Mouse (Mus musculus): ENCODE measurements around the gene Omp. TPM values are rescaled to one million over a fixed set of nuclear protein-coding genes. Genes with fewer than 3 reads are reported as not detected.
"Not testable (repeated sequence)": the region's sequence is repeated elsewhere in the genome, so short reads cannot be mapped to it uniquely, and the experiment has no call there.

The Omp gene
- under 1 TPM; 0.21 to 0.27 TPM for total RNA-seq (2021)
- long read RNA-seq, experiment 1: 0 reads
- long read RNA-seq, experiment 2: 0 reads

GRCm38 (mm10) chr7:98145402-98145801 lies at the start of gene Omp:
TSS of gene Omp (minus strand) at chr7:98145502.
- DNase-seq: no peak

GRCm38 (mm10) chr7:98194026-98194792 lies 48.9 kb upstream of the Omp start:
- DNase-seq: no peak

- DNase-seq: peak; percentile 26
Measured at GRCm38 (mm10) chr7:98193515-98194025, 48.3 kb upstream of the Omp start.

- peak; percentile 24 for DNase-seq
Measured at GRCm38 (mm10) chr7:98191571-98192250, 46.4 kb upstream of the Omp start.

GRCm38 (mm10) chr7:98190578-98190977 lies 45.3 kb upstream of the Omp start:
- DNase-seq: no peak

GRCm38 (mm10) chr7:98189745-98190144 lies 44.4 kb upstream of the Omp start:
- no peak for DNase-seq

- no peak for DNase-seq
Measured at GRCm38 (mm10) chr7:98188680-98189079, 43.4 kb upstream of the Omp start.

- DNase-seq: no peak
Measured at GRCm38 (mm10) chr7:98188238-98188637, 42.9 kb upstream of the Omp start.

GRCm38 (mm10) chr7:98187332-98187731 lies 42.0 kb upstream of the Omp start:
- DNase-seq: not testable (repeated sequence)

- DNase-seq: no peak
Measured at GRCm38 (mm10) chr7:98186637-98187036, 41.3 kb upstream of the Omp start.

- DNase-seq: peak; percentile 28
Measured at GRCm38 (mm10) chr7:98185326-98185725, 40.0 kb upstream of the Omp start.

- DNase-seq: no peak
Measured at GRCm38 (mm10) chr7:98178560-98179231, 33.4 kb upstream of the Omp start.

- peak; percentile 56 for DNase-seq
Measured at GRCm38 (mm10) chr7:98177929-98178559, 32.7 kb upstream of the Omp start, which contains the start of gene Capn5. TSS of gene Capn5 (minus strand) at chr7:98178274.

GRCm38 (mm10) chr7:98177566-98177928 lies 32.2 kb upstream of the Omp start:
- DNase-seq: no peak

GRCm38 (mm10) chr7:98177071-98177485 lies 31.8 kb upstream of the Omp start:
- no peak for DNase-seq

- no peak for DNase-seq
Measured at GRCm38 (mm10) chr7:98176322-98177070, 31.2 kb upstream of the Omp start.

GRCm38 (mm10) chr7:98174883-98175755 lies 29.8 kb upstream of the Omp start:
- DNase-seq: no peak

- no peak for DNase-seq
Measured at GRCm38 (mm10) chr7:98173408-98173807, 28.1 kb upstream of the Omp start.

- DNase-seq: no peak
Measured at GRCm38 (mm10) chr7:98172661-98173060, 27.4 kb upstream of the Omp start.

All from gastrocnemius, postnatal 10 days (tissue).